Mouse (Mus musculus): Measurements from ENCODE around the gene Ankrd12. TPM values are rescaled to one million over a fixed set of nuclear protein-coding genes. Genes with fewer than 3 reads are reported as not detected.

Gene Ankrd12
- total and polyA plus RNA-seq, 3 experiments: 9.6 to 13.3 TPM; not detected in 1

GRCm38 (mm10) chr17:65933741-65934140 is 143.1 kb downstream of the Ankrd12 start:
- peak; percentile 55 for DNase-seq (ENCODE audit: low read depth, low spot score)
- no peaks in the 10 kb centered on the region for H3K79me2 ChIP-seq (ENCODE audit: control insufficient read depth, insufficient read depth, low read length, poor library complexity)
- no peak overlapping the region for H3K27ac ChIP-seq (ENCODE audit: control insufficient read depth, low read depth, low read length)
- H3K9ac ChIP-seq (ENCODE audit: control insufficient read depth, low read depth, low read length, poor library complexity, severe bottlenecking): no peak overlapping the region
- H3K4me3 ChIP-seq (ENCODE audit: control insufficient read depth in 1 of 2, insufficient read depth in 1 of 2, low read depth in 2 of 2, low read length in 2 of 2): no peak overlapping the region
- H3K4me1 ChIP-seq (ENCODE audit: control insufficient read depth in 1 of 2, insufficient read depth in 2 of 2, low read length in 2 of 2): no peaks in the 10 kb centered on the region
- no peaks in the 10 kb centered on the region for H3K9me3 ChIP-seq (replicated peaks; ENCODE audit: insufficient read depth, low read length)
- no peaks in the 10 kb centered on the region for H3K36me3 ChIP-seq (ENCODE audit: control insufficient read depth in 1 of 2, insufficient read depth in 2 of 2, low read length in 2 of 2)
- H3K27me3 ChIP-seq (ENCODE audit: control insufficient read depth in 1 of 2, insufficient read depth in 2 of 2, low read length in 2 of 2): no peaks in the 10 kb centered on the region
- peak; percentile 76 to 91 (median 76) for TF ChIP-seq CTCF (IDR thresholded peaks at IDR 0.05 in 2 of 3, conservative IDR thresholded peaks at IDR 0.05 in 1 of 3; ENCODE audit: control insufficient read depth in 1 of 3, insufficient read depth in 1 of 3, low read depth in 2 of 3, low read length in 3 of 3, poor library complexity in 1 of 3, severe bottlenecking in 1 of 3)
- no peak for TF ChIP-seq MXI1 (IDR thresholded peaks at IDR 0.05; ENCODE audit: low read depth, low read length)
- peak; percentile 77 for TF ChIP-seq ZC3H11A (IDR thresholded peaks at IDR 0.05; ENCODE audit: low read depth, low read length)
- TF ChIP-seq SMC3 (IDR thresholded peaks at IDR 0.05; ENCODE audit: low read depth, low read length): peak; percentile 70
- TF ChIP-seq RAD21 (IDR thresholded peaks at IDR 0.05; ENCODE audit: low read depth, low read length): peak; percentile 81

- Histone ChIP-seq H3K79me2 (ENCODE audit: control insufficient read depth, insufficient read depth, low read length, poor library complexity) (no peaks in the 10 kb centered on the region), H3K27me3 (ENCODE audit: control insufficient read depth in 1 of 2, insufficient read depth in 2 of 2, low read length in 2 of 2) (no peaks in the 10 kb centered on the region), H3K36me3 (ENCODE audit: control insufficient read depth in 1 of 2, insufficient read depth in 2 of 2, low read length in 2 of 2) (no peaks in the 10 kb centered on the region), H3K9me3 (replicated peaks; ENCODE audit: insufficient read depth, low read length) (no peaks in the 10 kb centered on the region), H3K27ac (ENCODE audit: control insufficient read depth, low read depth, low read length) (no peak overlapping the region), H3K4me3 (ENCODE audit: control insufficient read depth in 1 of 2, insufficient read depth in 1 of 2, low read depth in 2 of 2, low read length in 2 of 2) (no peak overlapping the region), H3K9ac (ENCODE audit: control insufficient read depth, low read depth, low read length, poor library complexity, severe bottlenecking) (no peak overlapping the region), H3K4me1 (ENCODE audit: control insufficient read depth in 1 of 2, insufficient read depth in 2 of 2, low read length in 2 of 2) (no peaks in the 10 kb centered on the region)
- DNase-seq (ENCODE audit: low read depth, low spot score): no peak
- TF ChIP-seq SIN3A (IDR thresholded peaks at IDR 0.05; ENCODE audit: low read length) (no peak), USF1 (IDR thresholded peaks at IDR 0.05; ENCODE audit: low read depth, low read length) (no peak), JUND (IDR thresholded peaks at IDR 0.05; ENCODE audit: low read depth, low read length) (no peak), KAT2A (conservative IDR thresholded peaks at IDR 0.05; ENCODE audit: low read depth, low read length) (no peak), ELF1 (IDR thresholded peaks at IDR 0.05; ENCODE audit: low read depth, low read length) (no peak), NELFE (IDR thresholded peaks at IDR 0.05; ENCODE audit: low read depth, low read length) (no peak), RAD21 (IDR thresholded peaks at IDR 0.05; ENCODE audit: low read depth, low read length) (no peak), MAFK (IDR thresholded peaks at IDR 0.05; ENCODE audit: borderline replicate concordance, low read depth, low read length) (no peak), MAZ (IDR thresholded peaks at IDR 0.05; ENCODE audit: low read depth, low read length) (no peak), POLR2AphosphoS5 (IDR thresholded peaks at IDR 0.05; ENCODE audit: borderline replicate concordance, low read depth, low read length) (no peak), RCOR1 (IDR thresholded peaks at IDR 0.05; ENCODE audit: low read depth, low read length) (no peak), TCF12 (IDR thresholded peaks at IDR 0.05; ENCODE audit: low read depth, low read length) (no peak), BHLHE40 (IDR thresholded peaks at IDR 0.05; ENCODE audit: borderline replicate concordance, low read depth, low read length) (no peak), ZMIZ1 (IDR thresholded peaks at IDR 0.05; ENCODE audit: low read depth, low read length) (no peak), GATA1 (IDR thresholded peaks at IDR 0.05; ENCODE audit: low read depth, low read length) (no peak)
These were observed 145.4 kb downstream of the Ankrd12 start for GRCm38 (mm10) chr17:65931525-65931924.
